Mouse (Mus musculus) heart, postnatal 0 days (tissue): ENCODE results near the gene Ccnl1. TPM values are rescaled to one million over a fixed set of nuclear protein-coding genes. Genes with fewer than 3 reads are reported as not detected.

Experiments
- ATAC-seq: fragments of 200-750 bp; cut with Nextera tagmentation; 2 replicates; pipeline ENCODE4 v1.8.0; 2017; ENCODE audit warnings: low read depth, moderate number of reproducible peaks, moderate library complexity; ENCODE audit not compliant: insufficient read depth
- DNase-seq: peaks from one replicate; pipeline ENCODE4 v3.0.0-alpha.2; 2016; ENCODE audit warnings: low spot score
- H3K27ac ChIP-seq: fragments of 300-500 bp; sonication (generic); 2 replicates; pipeline ENCODE4 v1.5.1; 2014; ENCODE audit warnings: low read depth, mild to moderate bottlenecking
- H3K27me3 ChIP-seq: fragments of 300-500 bp; sonication (generic); 2 replicates; pipeline ENCODE4 v1.6.1; 2014; ENCODE audit warnings: low read length, mixed read lengths; ENCODE audit not compliant: control insufficient read depth, insufficient read depth
- H3K36me3 ChIP-seq: fragments of 300-500 bp; sonication (generic); replicated peaks from 2 replicates; pipeline ENCODE4 v1.6.1; 2014; ENCODE audit warnings: low read length, mixed read lengths; ENCODE audit not compliant: control insufficient read depth, insufficient read depth
- H3K4me1 ChIP-seq: fragments of 300-500 bp; sonication (generic); 2 replicates; pipeline ENCODE4 v1.6.1; 2014; ENCODE audit warnings: antibody characterized with exemption; ENCODE audit not compliant: control insufficient read depth, insufficient read depth
- H3K4me2 ChIP-seq: fragments of 300-500 bp; sonication (generic); 2 replicates; pipeline ENCODE4 v1.6.1; 2014; ENCODE audit warnings: low read depth, mild to moderate bottlenecking, low read length, moderate library complexity
- H3K4me3 ChIP-seq: fragments of 300-500 bp; sonication (generic); 2 replicates; pipeline ENCODE4 v1.5.1; 2014; ENCODE audit warnings: low read depth, low read length
- H3K9ac ChIP-seq: fragments of 300-500 bp; sonication (generic); replicated peaks from 2 replicates; pipeline ENCODE4 v1.6.1; 2014; ENCODE audit warnings: low read depth, low read length, mixed read lengths
- H3K9me3 ChIP-seq: fragments of 300-500 bp; sonication (generic); replicated peaks from 2 replicates; pipeline ENCODE4 v1.6.1; 2016; ENCODE audit warnings: low read length; ENCODE audit not compliant: control insufficient read depth
- CTCF ChIP-seq: IDR thresholded peaks from 2 replicates; pipeline ENCODE4 v1.5.1; 2016; ENCODE audit warnings: antibody characterized with exemption, control low read depth, low read depth
- EP300 ChIP-seq: IDR thresholded peaks from 2 replicates; pipeline ENCODE4 v1.6.1; 2016; ENCODE audit warnings: antibody characterized with exemption, low read depth
- WGBS: fragments of 180-500 bp; shearing (Covaris S2); extraction: QIAGEN DNeasy Blood & Tissue Kit; methylation state at CpG from one replicate; pipeline ENCODE4 v1.1.7; 2014; 5-methylcytosine and 5-hydroxymethylcytosine counted together
- polyA plus RNA-seq: library from polyadenylated mRNA; unstranded; fragments of >200 nt; fragmentation: Nextera tagmentation; extraction: Ambion mirVana; gene quantifications from 2 replicates; pipeline ENCODE4 v1.2.1, GENCODE M21; 2015
- total RNA-seq: library from RNA; depleted of rRNA; stranded (reverse); fragments of >200 nt; gene quantifications from 2 replicates; pipeline ENCODE4 v1.2.3, GENCODE M21; 2014; ENCODE audit warnings: low replicate concordance

Ccnl1 gene
- total and polyA plus RNA-seq, 2 experiments from 2014 or later = 33.9 to 38.5 TPM

GRCm38 (mm10) chr3:65927685-65928084, 30.4 kb downstream of the Ccnl1 start:
- Histone ChIP-seq H3K4me1 (peaks cover 20% of the 10 kb centered on the region), H3K27ac (peak overlapping the region; percentile 28; the same call in 1 of the 2 replicates), H3K9ac (no peak overlapping the region), H3K9me3 (no peaks in the 10 kb centered on the region), H3K4me3 (no peak overlapping the region), H3K27me3 (no peaks in the 10 kb centered on the region), H3K4me2 (no peak overlapping the region), H3K36me3 (no peaks in the 10 kb centered on the region)
- DNase-seq (peak; percentile 74), ATAC-seq (peak; percentile 57)
- TF ChIP-seq CTCF = 0 out of 2 replicates have a peak, but pooled peaks have one; percentile 11
- TF ChIP-seq EP300 = no peak
- 21% methylated on average over 7 of the region's 7 CpGs for WGBS

DNA sequence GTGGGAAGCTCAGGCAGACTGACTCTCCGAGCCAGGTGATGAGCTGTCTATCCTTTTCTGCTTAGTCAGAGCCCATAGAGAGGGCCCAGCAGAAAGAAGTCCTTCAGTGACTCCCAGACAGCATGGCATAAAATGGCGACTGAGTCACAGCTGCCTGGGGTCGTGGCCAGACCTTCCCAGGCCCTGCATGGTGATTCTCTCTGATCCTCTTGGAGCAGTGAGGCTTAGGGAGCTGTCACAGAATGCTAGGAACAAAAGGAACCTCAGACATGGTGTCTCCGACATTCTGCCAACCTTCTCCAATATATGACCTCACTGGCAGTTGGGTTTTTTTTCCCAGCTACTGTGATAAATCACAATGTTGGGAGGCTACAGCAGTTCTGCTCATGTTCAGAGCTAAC, 30.9 kb downstream of the Ccnl1 start:
- H3K9ac ChIP-seq = no peak overlapping the region
- WGBS = 75% methylated on average over 4 of the region's 4 CpGs

GRCm38 (mm10) chr3:65926426-65926825, 31.6 kb downstream of the Ccnl1 start:
- 88% methylated on average over 5 of the region's 5 CpGs for WGBS
- DNase-seq (no peak), ATAC-seq (no peak)
- H3K4me2 ChIP-seq = no peak overlapping the region
- no peaks in the 10 kb centered on the region for H3K9me3 ChIP-seq
- no peaks in the 10 kb centered on the region for H3K27me3 ChIP-seq
- no peak for TF ChIP-seq EP300
- no peak for TF ChIP-seq CTCF
- no peaks in the 10 kb centered on the region for H3K36me3 ChIP-seq
- no peak overlapping the region for H3K9ac ChIP-seq
- no peak overlapping the region for H3K27ac ChIP-seq
- H3K4me3 ChIP-seq = no peak overlapping the region
- peaks cover 20% of the 10 kb centered on the region for H3K4me1 ChIP-seq

More for the DNA sequence above, 30.9 kb downstream of the Ccnl1 start:
- Histone ChIP-seq H3K36me3 (no peaks in the 10 kb centered on the region), H3K4me2 (no peak overlapping the region), H3K9me3 (no peaks in the 10 kb centered on the region), H3K4me1 (peaks cover 20% of the 10 kb centered on the region), H3K27me3 (no peaks in the 10 kb centered on the region), H3K27ac (peak overlapping the region; percentile 28; the same call in 1 of the 2 replicates), H3K4me3 (no peak overlapping the region)
- no peak for TF ChIP-seq EP300
- TF ChIP-seq CTCF = no peak
- ATAC-seq = no peak
- no peak for DNase-seq

DNA sequence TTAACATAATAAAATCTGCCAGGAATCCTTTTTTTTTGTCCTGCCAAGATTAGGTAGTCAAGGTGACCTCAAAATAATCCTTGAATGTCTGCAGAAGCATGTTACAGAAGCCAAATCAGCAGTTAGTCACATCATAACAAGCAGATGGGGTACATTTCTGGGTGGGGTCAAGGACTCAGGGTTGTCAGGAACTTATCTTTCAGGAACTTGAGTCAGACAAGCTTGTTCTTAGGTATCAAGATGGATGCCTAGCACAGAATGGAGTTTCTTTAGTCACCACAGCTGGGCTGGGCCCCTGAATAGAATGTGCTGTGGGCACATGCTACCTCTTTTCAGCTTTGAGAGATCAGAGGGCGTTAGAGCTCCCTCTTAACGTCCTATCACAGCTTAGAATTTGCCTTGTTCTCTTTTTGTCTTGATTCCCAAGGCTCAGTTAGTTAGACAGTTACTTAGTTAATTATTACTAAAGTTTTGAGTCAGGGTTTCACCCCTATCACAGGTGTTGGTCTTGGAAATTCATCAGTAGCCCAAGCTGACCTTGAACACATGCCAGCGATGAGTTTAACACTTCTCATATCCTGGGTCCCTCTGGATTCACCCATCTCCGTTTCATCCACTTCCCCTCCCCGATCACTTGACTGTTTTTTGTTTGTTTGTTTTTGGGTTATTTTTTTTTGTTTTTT, 32.9 kb downstream of the Ccnl1 start:
- H3K4me1 ChIP-seq = peaks cover 20% of the 10 kb centered on the region
- TF ChIP-seq EP300 (no peak), CTCF (no peak)
- WGBS = 77% methylated on average over 5 of the region's 5 CpGs
- no peaks in the 10 kb centered on the region for H3K9me3 ChIP-seq
- H3K4me3 ChIP-seq = no peak overlapping the region
- H3K9ac ChIP-seq = no peak overlapping the region
- no peaks in the 10 kb centered on the region for H3K36me3 ChIP-seq
- DNase-seq (no peak), ATAC-seq (no peak)
- H3K4me2 ChIP-seq = no peak overlapping the region
- no peak overlapping the region for H3K27ac ChIP-seq
- H3K27me3 ChIP-seq = no peaks in the 10 kb centered on the region

DNA sequence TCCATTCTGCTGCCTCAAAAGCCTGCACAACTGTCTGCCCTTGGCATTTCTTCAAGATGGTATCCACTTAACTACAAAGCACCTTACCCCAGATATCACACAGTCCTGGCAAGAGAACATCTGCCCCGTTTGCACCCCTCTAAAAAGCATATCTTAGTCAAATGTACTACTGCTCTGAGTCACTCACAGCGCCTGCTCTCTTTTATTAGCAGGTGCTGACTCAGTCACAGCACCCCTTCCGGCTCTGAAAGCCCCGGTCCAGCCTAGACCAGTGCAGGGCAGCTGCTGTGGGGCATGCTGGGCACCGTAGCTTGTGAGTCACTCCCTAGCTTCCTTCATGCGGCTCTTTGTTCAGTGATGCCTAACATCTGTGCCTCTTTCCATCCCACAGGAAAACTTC, 35.6 kb downstream of the Ccnl1 start:
- Histone ChIP-seq H3K9me3 (no peaks in the 10 kb centered on the region), H3K9ac (no peak overlapping the region), H3K27ac (no peak overlapping the region), H3K4me1 (no peaks in the 10 kb centered on the region), H3K27me3 (no peaks in the 10 kb centered on the region), H3K4me2 (no peak overlapping the region), H3K36me3 (no peaks in the 10 kb centered on the region), H3K4me3 (no peak overlapping the region)
- peak; percentile 27; the same call in 1 of the 2 replicates for ATAC-seq
- WGBS = 50% methylated on average over 6 of the region's 6 CpGs
- TF ChIP-seq CTCF (no peak), EP300 (no peak)
- DNase-seq = no peak

DNA sequence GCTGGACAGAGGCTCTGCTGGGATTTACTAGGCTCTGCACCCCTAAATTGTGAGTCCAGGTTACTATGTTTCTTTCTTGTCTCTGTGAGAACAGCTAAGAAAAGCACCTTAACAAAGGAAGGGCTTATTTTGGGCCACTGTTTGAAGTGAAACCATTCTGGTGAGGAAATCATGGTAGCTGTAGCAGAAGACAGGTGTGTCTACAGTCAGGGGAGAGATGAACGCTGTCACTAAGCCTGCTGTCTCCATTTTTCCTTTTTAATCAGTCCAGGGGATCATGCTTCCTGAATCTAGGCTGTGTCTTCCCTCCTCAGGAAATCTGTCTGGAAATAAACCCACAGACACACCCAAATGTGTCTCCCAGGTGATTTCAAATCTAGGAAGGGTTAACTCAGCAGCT, 36.4 kb downstream of the Ccnl1 start:
- Histone ChIP-seq H3K4me3 (no peak overlapping the region), H3K9me3 (no peaks in the 10 kb centered on the region), H3K9ac (no peak overlapping the region), H3K27me3 (no peaks in the 10 kb centered on the region), H3K27ac (no peak overlapping the region), H3K4me2 (no peak overlapping the region), H3K36me3 (no peaks in the 10 kb centered on the region), H3K4me1 (peaks cover 4% of the 10 kb centered on the region; the same call in 1 of the 2 replicates)
- WGBS = 70% methylated on average over 1 of the region's 1 CpGs
- ATAC-seq (no peak), DNase-seq (no peak)
- TF ChIP-seq CTCF (no peak), EP300 (no peak)
